8 mouse cellular contexts compared by ENCODE assay signal in the genomic region with DNA sequence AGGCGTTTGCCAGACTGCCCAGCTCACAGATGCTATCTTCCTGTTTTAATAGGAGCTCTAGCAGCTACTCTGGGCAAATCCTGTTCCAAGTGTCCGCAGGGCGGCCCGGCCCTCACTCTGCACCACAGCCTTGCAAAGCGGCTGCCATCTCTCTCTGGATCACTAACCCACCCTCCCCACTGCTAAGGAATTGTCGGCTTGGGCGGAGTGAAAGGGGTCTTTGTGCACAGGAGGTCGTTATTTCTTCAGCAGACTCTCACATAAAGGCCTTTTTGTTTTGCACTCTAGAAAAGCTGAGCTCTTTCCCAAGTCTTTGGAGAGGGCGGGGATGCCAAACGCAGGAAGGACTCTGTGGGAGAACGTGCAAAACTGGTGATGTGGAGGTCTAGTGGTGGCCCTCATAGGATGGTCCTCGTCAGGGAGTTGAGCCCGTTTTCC. TPM values are rescaled to one million over a fixed set of nuclear protein-coding genes. Genes with fewer than 3 reads are reported as not detected.
DNase-seq lines count a peak whose midpoint lies in the region; ATAC-seq lines count a peak whose summit lies in the region.
"Had no signal": no experiment of that assay in that cellular context is flagged by ENCODE, and none has a peak within 500 bp of the region (broad histone marks: within the 10 kb centered on the region; RNA-seq: fewer than 3 reads in every experiment).

No protein-coding gene starts in this region.

- 28% methylated on average over 13 of the region's 13 CpGs for WGBS in embryonic facial prominence, embryonic 15.5 days
- 14% methylated on average over 13 of the region's 13 CpGs for WGBS in neural tube, embryonic 15.5 days

- peaks cover 6% of the 10 kb centered on the region for H3K36me3 ChIP-seq in embryonic facial prominence, embryonic 15.5 days
- H3K36me3 ChIP-seq in neural tube, embryonic 15.5 days = 0 out of 2 replicates have a peak, but pooled peaks cover 4% of the 10 kb centered on the region

- 0 out of 2 replicates have a peak, but pooled peaks cover 3% of the 10 kb centered on the region for H3K9me3 ChIP-seq in embryonic facial prominence, embryonic 15.5 days (replicated peaks)
- H3K9me3 ChIP-seq in neural tube, embryonic 15.5 days (replicated peaks) = no peaks in the 10 kb centered on the region

- peak; percentile 73 for ATAC-seq in embryonic facial prominence, embryonic 15.5 days (ENCODE audit: insufficient number of reproducible peaks, low FRiP score, low TSS enrichment, low read depth)
- peak; percentile 67 for ATAC-seq in neural tube, embryonic 15.5 days (ENCODE audit: low FRiP score)

- H3K27me3 ChIP-seq in embryonic facial prominence, embryonic 15.5 days = no peaks in the 10 kb centered on the region
- H3K27me3 ChIP-seq in neural tube, embryonic 15.5 days (replicated peaks) = no peaks in the 10 kb centered on the region

- H3K4me2 ChIP-seq in embryonic facial prominence, embryonic 15.5 days (replicated peaks) = no peak overlapping the region
- H3K4me2 ChIP-seq in neural tube, embryonic 15.5 days = peak overlapping the region; percentile 11; the same call in 1 of the 2 replicates

- no peak overlapping the region for H3K9ac ChIP-seq in embryonic facial prominence, embryonic 15.5 days
- H3K9ac ChIP-seq in neural tube, embryonic 15.5 days (replicated peaks) = 0 out of 2 replicates have a peak overlapping the region, but pooled peaks have one; percentile 21
- H3K9ac ChIP-seq: liver, embryonic 14.5 days had no signal

- peak overlapping the region; percentile 31 for H3K27ac ChIP-seq in embryonic facial prominence, embryonic 15.5 days (replicated peaks)
- H3K27ac ChIP-seq in neural tube, embryonic 15.5 days (replicated peaks) = peak overlapping the region; percentile 77
- H3K27ac ChIP-seq: liver, embryonic 14.5 days had no signal

- DNase-seq in retina, postnatal 1 day = peak; percentile 79
- DNase-seq in retina, embryonic 14.5 days (ENCODE audit: low spot score) = no peak
- peak; percentile 14 for DNase-seq in hindlimb bud, embryonic 11.5 days (ENCODE audit: extremely low spot score, low read depth, low spot score)
- no peak for DNase-seq in liver
- no peak for DNase-seq in layer of hippocampus, postnatal 36 days

- H3K4me3 ChIP-seq in embryonic facial prominence, embryonic 15.5 days (replicated peaks) = no peak overlapping the region
- H3K4me3 ChIP-seq in neural tube, embryonic 15.5 days (replicated peaks) = no peak overlapping the region

- H3K4me1 ChIP-seq in embryonic facial prominence, embryonic 15.5 days = peaks cover 15% of the 10 kb centered on the region; the same call in 1 of the 2 replicates
- H3K4me1 ChIP-seq in neural tube, embryonic 15.5 days = peaks cover 26% of the 10 kb centered on the region

RNA-seq across cellular contexts. Expression of a gene that starts 57.2 kb away (rescaled TPM):
- 56.9 and 67.6 TPM in 2 replicates for polyA plus RNA-seq in embryonic facial prominence, embryonic 15.5 days (2015; fragmentation: Nextera tagmentation; extraction: Ambion mirVana)
- polyA plus RNA-seq in neural tube, embryonic 15.5 days (2015; fragmentation: Nextera tagmentation; extraction: Ambion mirVana) = 294 and 351 TPM in 2 replicates
- 100 to 1,000 TPM; 284 to 297 TPM for total RNA-seq in layer of hippocampus, postnatal 36 days (2021)

Comparison
In these comparisons a context has a peak if more than half of its experiments do, and no peak if none do; other contexts are left out.
1. DNase-seq: peak in retina, postnatal 1 day (single experiment) and hindlimb bud, embryonic 11.5 days (single experiment); none in retina, embryonic 14.5 days (single experiment), liver (single experiment) and layer of hippocampus, postnatal 36 days (0 of 2).